Mouse (Mus musculus) cerebellum, adult 2 months (tissue): ENCODE results near the gene Tcf23. TPM values are rescaled to one million over a fixed set of nuclear protein-coding genes. Genes with fewer than 3 reads are reported as not detected.

ENCODE experiments used
- DNase-seq, 2 experiments: peaks; one replicate each; pipeline ENCODE4 v3.0.0; 2021
- H3K27ac ChIP-seq: fragments of 200-500 bp; 2 replicates; pipeline ENCODE4 v1.5.1; 2012; ENCODE audit warnings: low read length, control low read depth, inconsistent platforms; ENCODE audit not compliant: insufficient read depth
- H3K27me3 ChIP-seq: fragments of 200-500 bp; 2 replicates; pipeline ENCODE4 v1.6.1; 2012; ENCODE audit warnings: inconsistent platforms, mild to moderate bottlenecking, low read length, moderate library complexity; ENCODE audit not compliant: control insufficient read depth, insufficient read depth
- H3K4me1 ChIP-seq: fragments of 200-500 bp; 2 replicates; pipeline ENCODE4 v1.6.1; 2011; ENCODE audit warnings: low read length; ENCODE audit not compliant: control insufficient read depth, insufficient read depth
- H3K4me3 ChIP-seq: fragments of 200-500 bp; replicated peaks from 2 replicates; pipeline ENCODE3; 2011; ENCODE audit warnings: mild to moderate bottlenecking, low read depth, low read length, control low read depth; ENCODE audit not compliant: insufficient read depth
- CTCF ChIP-seq: fragments of 200-500 bp; IDR thresholded peaks from 2 replicates; pipeline ENCODE4 v1.5.1; 2011; ENCODE audit warnings: low read depth, mild to moderate bottlenecking, control low read depth, low read length, moderate library complexity, borderline replicate concordance; ENCODE audit not compliant: insufficient read depth
- POLR2A ChIP-seq: fragments of 200-500 bp; IDR thresholded peaks from 2 replicates; pipeline ENCODE4 v1.6.1; 2011; ENCODE audit warnings: low read length, control low read depth, borderline replicate concordance; ENCODE audit not compliant: insufficient read depth
- WGBS: fragments of 180-500 bp; shearing (Covaris S2); methylation state at CpG from one replicate; pipeline ENCODE4 v1.1.7; 2018; 5-methylcytosine and 5-hydroxymethylcytosine counted together
- polyA plus RNA-seq: library from polyadenylated mRNA; depleted of rRNA; stranded (reverse); fragments of >200 nt; gene quantifications from 2 replicates; pipeline ENCODE4 v1.2.3, GENCODE M21; 2012

The Tcf23 gene
- polyA plus RNA-seq, 1 experiment: 0.28 TPM

- peak; percentile 99 for DNase-seq
- TF ChIP-seq CTCF: no peak
- peak; percentile 96 for TF ChIP-seq POLR2A
- Histone ChIP-seq H3K4me1 (peaks cover 26% of the 10 kb centered on the region), H3K27ac (peak within 1 kb of the TSS; percentile 73), H3K4me3 (peak within 1 kb of the TSS; percentile 84), H3K27me3 (no peaks in the 10 kb centered on the region)
- under 1% methylated on average over 56 of the region's 56 CpGs for WGBS
Measured at GRCm38 (mm10) chr5:30959966-30960501, 8.4 kb upstream of the Tcf23 start, which contains the start of gene Preb. Gene Preb (minus strand): TSS chr5:30960361.

GRCm38 (mm10) chr5:30960814-30961213, 7.6 kb upstream of the Tcf23 start:
- Histone ChIP-seq H3K27ac (no peak overlapping the region), H3K4me1 (peaks cover 18% of the 10 kb centered on the region), H3K27me3 (no peaks in the 10 kb centered on the region), H3K4me3 (no peak overlapping the region)
- DNase-seq: no peak
- WGBS: 95% methylated on average over 2 of the region's 2 CpGs
- TF ChIP-seq POLR2A: no peak
- no peak for TF ChIP-seq CTCF

GRCm38 (mm10) chr5:30961545-30962505, 6.6 kb upstream of the Tcf23 start:
- Histone ChIP-seq H3K27ac (no peak overlapping the region), H3K4me1 (peaks cover 15% of the 10 kb centered on the region), H3K4me3 (no peak overlapping the region), H3K27me3 (no peaks in the 10 kb centered on the region)
- DNase-seq: no peak
- TF ChIP-seq CTCF (no peak), POLR2A (no peak)
- WGBS: 73% methylated on average over 10 of the region's 10 CpGs

- TF ChIP-seq POLR2A (no peak), CTCF (no peak)
- DNase-seq: no peak
- WGBS: 36% methylated on average over 3 of the region's 3 CpGs
- Histone ChIP-seq H3K4me3 (no peak overlapping the region), H3K27ac (no peak overlapping the region), H3K4me1 (peaks cover 3% of the 10 kb centered on the region; the same call in 1 of the 2 replicates), H3K27me3 (no peaks in the 10 kb centered on the region)
Measured at GRCm38 (mm10) chr5:30963916-30964315, 4.5 kb upstream of the Tcf23 start.

- H3K27me3 ChIP-seq: no peaks in the 10 kb centered on the region
- 89% methylated on average over 4 of the region's 4 CpGs for WGBS
- no peak for DNase-seq
- no peak overlapping the region for H3K4me3 ChIP-seq
- no peak overlapping the region for H3K27ac ChIP-seq
- TF ChIP-seq CTCF (no peak), POLR2A (no peak)
- no peaks in the 10 kb centered on the region for H3K4me1 ChIP-seq
Measured at GRCm38 (mm10) chr5:30966189-30966588, 2.3 kb upstream of the Tcf23 start.

GRCm38 (mm10) chr5:30969440-30969839, 978 bp downstream of the Tcf23 start:
- no peak overlapping the region for H3K4me3 ChIP-seq
- H3K27ac ChIP-seq: no peak overlapping the region
- whole genome bisulfite sequencing: 74% methylated on average over 2 of the region's 2 CpGs
- no peak for TF ChIP-seq POLR2A
- no peak for TF ChIP-seq CTCF
- H3K27me3 ChIP-seq: no peaks in the 10 kb centered on the region
- H3K4me1 ChIP-seq: no peaks in the 10 kb centered on the region
- DNase-seq: no peak

GRCm38 (mm10) chr5:30974870-30975656, 6.6 kb downstream of the Tcf23 start:
- no peak overlapping the region for H3K27ac ChIP-seq
- H3K27me3 ChIP-seq: no peaks in the 10 kb centered on the region; the same call in 1 of the 2 replicates
- TF ChIP-seq POLR2A (no peak), CTCF (no peak)
- WGBS: 23% methylated on average over 9 of the region's 9 CpGs
- no peaks in the 10 kb centered on the region for H3K4me1 ChIP-seq
- DNase-seq: no peak
- H3K4me3 ChIP-seq: no peak overlapping the region
